27 mouse cellular contexts compared by ENCODE assay signal in the genomic region with DNA sequence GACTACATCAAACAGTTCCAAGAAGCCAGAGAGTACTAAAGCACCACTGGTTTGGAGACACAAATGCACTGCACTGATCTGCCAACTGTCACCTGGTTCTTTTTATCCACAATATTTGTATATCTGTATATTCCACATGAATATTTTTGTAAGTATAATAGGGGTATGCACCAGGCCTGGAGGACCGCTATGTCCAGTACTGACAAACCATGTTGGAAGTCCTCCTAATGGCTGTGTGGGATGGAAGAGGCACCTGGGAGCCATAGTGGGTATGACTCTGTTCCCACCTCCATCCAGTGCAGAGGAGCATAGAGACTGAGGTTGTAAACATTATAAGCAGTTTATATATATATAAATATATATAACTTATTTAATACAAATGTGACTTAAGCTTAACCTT.
DNase-seq lines count a peak whose midpoint lies in the region; ATAC-seq lines count a peak whose summit lies in the region.
"Had no signal": no experiment of that assay in that cellular context is flagged by ENCODE, and none has a peak within 500 bp of the region (broad histone marks: within the 10 kb centered on the region; RNA-seq: fewer than 3 reads in every experiment).

No protein-coding gene starts in this region.

- 97% methylated on average over 1 of the region's 1 CpGs for WGBS in hindbrain, embryonic 11.5 days
- 98% methylated on average over 1 of the region's 1 CpGs for WGBS in hindbrain, embryonic 10.5 days
- WGBS in midbrain, embryonic 11.5 days, result 94% methylated on average over 1 of the region's 1 CpGs
- 97% methylated on average over 1 of the region's 1 CpGs for WGBS in midbrain, embryonic 10.5 days
- WGBS in neural tube, embryonic 11.5 days, result 100% methylated on average over 1 of the region's 1 CpGs
- 93% methylated on average over 1 of the region's 1 CpGs for WGBS in midbrain, embryonic 14.5 days

- H3K9ac ChIP-seq in hindbrain, embryonic 11.5 days (ENCODE audit: low read depth, low read length), result no peak overlapping the region
- no peak overlapping the region for H3K9ac ChIP-seq in midbrain, embryonic 11.5 days (ENCODE audit: low read length)
- no peak overlapping the region for H3K9ac ChIP-seq in neural tube, embryonic 11.5 days (ENCODE audit: low read length)
- no peak overlapping the region for H3K9ac ChIP-seq in midbrain, embryonic 14.5 days (replicated peaks; ENCODE audit: low read length)
- H3K9ac ChIP-seq: forebrain, embryonic 13.5 days; heart, embryonic 12.5 days; heart, embryonic 15.5 days; hindbrain, embryonic 15.5 days had no signal

- H3K4me2 ChIP-seq in hindbrain, embryonic 11.5 days (replicated peaks; ENCODE audit: low read depth, low read length), result no peak overlapping the region
- H3K4me2 ChIP-seq in midbrain, embryonic 11.5 days, result no peak overlapping the region
- H3K4me2 ChIP-seq in neural tube, embryonic 11.5 days (ENCODE audit: low read depth), result no peak overlapping the region
- no peak overlapping the region for H3K4me2 ChIP-seq in midbrain, embryonic 14.5 days (ENCODE audit: low read length)
- H3K4me2 ChIP-seq: forebrain, embryonic 13.5 days; heart, embryonic 12.5 days; heart, embryonic 15.5 days; hindbrain, embryonic 15.5 days had no signal

- no peak overlapping the region for H3K4me3 ChIP-seq in hindbrain, embryonic 11.5 days (ENCODE audit: low read depth, low read length)
- no peak overlapping the region for H3K4me3 ChIP-seq in hindbrain, embryonic 10.5 days
- no peak overlapping the region for H3K4me3 ChIP-seq in midbrain, embryonic 11.5 days (ENCODE audit: low read depth, low read length)
- no peak overlapping the region for H3K4me3 ChIP-seq in midbrain, embryonic 10.5 days
- H3K4me3 ChIP-seq in neural tube, embryonic 11.5 days (ENCODE audit: low read depth, low read length), result no peak overlapping the region
- no peak overlapping the region for H3K4me3 ChIP-seq in midbrain, embryonic 14.5 days (replicated peaks; ENCODE audit: low read depth, low read length)
- H3K4me3 ChIP-seq: forebrain, embryonic 10.5 days; forebrain, embryonic 13.5 days; heart, embryonic 12.5 days; heart, embryonic 15.5 days; hindbrain, embryonic 15.5 days had no signal

- H3K27me3 ChIP-seq in hindbrain, embryonic 11.5 days (ENCODE audit: control insufficient read depth, insufficient read depth, low read length), result no peaks in the 10 kb centered on the region
- H3K27me3 ChIP-seq in hindbrain, embryonic 10.5 days (ENCODE audit: insufficient read depth, poor library complexity, severe bottlenecking), result no peaks in the 10 kb centered on the region
- no peaks in the 10 kb centered on the region for H3K27me3 ChIP-seq in midbrain, embryonic 11.5 days (ENCODE audit: control insufficient read depth, insufficient read depth, low read length)
- H3K27me3 ChIP-seq in midbrain, embryonic 10.5 days (ENCODE audit: low read depth, poor library complexity, severe bottlenecking), result no peaks in the 10 kb centered on the region
- H3K27me3 ChIP-seq in neural tube, embryonic 11.5 days (ENCODE audit: control insufficient read depth, insufficient read depth, low read length), result no peaks in the 10 kb centered on the region
- no peaks in the 10 kb centered on the region for H3K27me3 ChIP-seq in midbrain, embryonic 14.5 days (ENCODE audit: control insufficient read depth, insufficient read depth, low read length)
- H3K27me3 ChIP-seq: CH12.LX; forebrain, embryonic 13.5 days; heart, embryonic 12.5 days; heart, embryonic 15.5 days; hindbrain, embryonic 15.5 days had no signal

- H3K9me3 ChIP-seq in hindbrain, embryonic 11.5 days (ENCODE audit: control insufficient read depth, low read length), result no peaks in the 10 kb centered on the region
- no peaks in the 10 kb centered on the region for H3K9me3 ChIP-seq in hindbrain, embryonic 10.5 days
- no peaks in the 10 kb centered on the region for H3K9me3 ChIP-seq in midbrain, embryonic 11.5 days (ENCODE audit: control insufficient read depth, low read length)
- no peaks in the 10 kb centered on the region for H3K9me3 ChIP-seq in midbrain, embryonic 10.5 days (replicated peaks)
- H3K9me3 ChIP-seq in neural tube, embryonic 11.5 days (ENCODE audit: control insufficient read depth, low read length), result no peaks in the 10 kb centered on the region
- no peaks in the 10 kb centered on the region for H3K9me3 ChIP-seq in midbrain, embryonic 14.5 days (ENCODE audit: control insufficient read depth, low read length)
- H3K9me3 ChIP-seq: forebrain, embryonic 10.5 days; forebrain, embryonic 13.5 days; G1E; heart, embryonic 12.5 days; heart, embryonic 15.5 days; hindbrain, embryonic 15.5 days had no signal

- H3K27ac ChIP-seq in hindbrain, embryonic 11.5 days (ENCODE audit: low read depth, low read length), result no peak overlapping the region
- no peak overlapping the region for H3K27ac ChIP-seq in hindbrain, embryonic 10.5 days
- no peak overlapping the region for H3K27ac ChIP-seq in midbrain, embryonic 11.5 days (ENCODE audit: low read depth, low read length)
- no peak overlapping the region for H3K27ac ChIP-seq in midbrain, embryonic 10.5 days (replicated peaks)
- no peak overlapping the region for H3K27ac ChIP-seq in neural tube, embryonic 11.5 days (ENCODE audit: low read depth, low read length)
- H3K27ac ChIP-seq in midbrain, embryonic 14.5 days (replicated peaks; ENCODE audit: low read depth, low read length), result no peak overlapping the region
- H3K27ac ChIP-seq: forebrain, embryonic 10.5 days; forebrain, embryonic 13.5 days; heart, embryonic 15.5 days; hindbrain, embryonic 15.5 days had no signal

- no peaks in the 10 kb centered on the region for H3K4me1 ChIP-seq in hindbrain, embryonic 11.5 days (replicated peaks; ENCODE audit: control insufficient read depth, insufficient read depth, low read length)
- peaks cover 8% of the 10 kb centered on the region for H3K4me1 ChIP-seq in hindbrain, embryonic 10.5 days (replicated peaks)
- H3K4me1 ChIP-seq in midbrain, embryonic 11.5 days (ENCODE audit: control insufficient read depth, insufficient read depth, low read length), result no peaks in the 10 kb centered on the region
- H3K4me1 ChIP-seq in midbrain, embryonic 10.5 days, result peaks cover 7% of the 10 kb centered on the region
- H3K4me1 ChIP-seq in neural tube, embryonic 11.5 days (ENCODE audit: control insufficient read depth, insufficient read depth, low read length), result 0 out of 2 replicates have a peak, but pooled peaks cover 2% of the 10 kb centered on the region
- H3K4me1 ChIP-seq in midbrain, embryonic 14.5 days (ENCODE audit: control insufficient read depth, insufficient read depth, low read length), result peaks cover 7% of the 10 kb centered on the region; the same call in 1 of the 2 replicates
- H3K4me1 ChIP-seq: forebrain, embryonic 13.5 days; heart, embryonic 12.5 days; heart, embryonic 15.5 days; hindbrain, embryonic 15.5 days had no signal

- DNase-seq in hindbrain, embryonic 11.5 days (ENCODE audit: low spot score), result no peak
- DNase-seq in hindbrain, embryonic 10.5 days (ENCODE audit: low spot score), result no peak
- DNase-seq in midbrain, embryonic 11.5 days (ENCODE audit: low spot score, missing footprints), result peak; percentile 19
- DNase-seq in midbrain, embryonic 10.5 days (ENCODE audit: low spot score), result no peak
- DNase-seq in neural tube, embryonic 11.5 days (ENCODE audit: low spot score), result no peak
- DNase-seq in neural tube, embryonic 10.5 days (ENCODE audit: extremely low spot score, low spot score), result no peak
- no peak for DNase-seq in midbrain, embryonic 14.5 days
- DNase-seq in left cerebral cortex, postnatal 10 days (ENCODE audit: extremely low spot score in 1 of 2, low spot score in 2 of 2), result no peak
- DNase-seq: adrenal gland, postnatal 10 days; adrenal gland, postnatal 36 days; B cell, adult 2 months; cerebellum, adult 18-20 months; cerebellum, adult 9-10 months; cerebellum, postnatal 14 days; gastrocnemius, postnatal 10 days; gastrocnemius, postnatal 36 days; heart, postnatal 10 days; heart, postnatal 36 days had no signal

- no peaks in the 10 kb centered on the region for H3K36me3 ChIP-seq in hindbrain, embryonic 11.5 days (ENCODE audit: control insufficient read depth, insufficient read depth, low read length)
- H3K36me3 ChIP-seq in hindbrain, embryonic 10.5 days, result no peaks in the 10 kb centered on the region
- no peaks in the 10 kb centered on the region for H3K36me3 ChIP-seq in midbrain, embryonic 11.5 days (ENCODE audit: control insufficient read depth, insufficient read depth, low read length)
- H3K36me3 ChIP-seq in midbrain, embryonic 10.5 days, result no peaks in the 10 kb centered on the region
- no peaks in the 10 kb centered on the region for H3K36me3 ChIP-seq in neural tube, embryonic 11.5 days (ENCODE audit: control insufficient read depth, insufficient read depth, low read length)
- H3K36me3 ChIP-seq in midbrain, embryonic 14.5 days (ENCODE audit: control insufficient read depth, insufficient read depth, low read length), result no peaks in the 10 kb centered on the region
- H3K36me3 ChIP-seq: forebrain, embryonic 10.5 days; G1E; heart, embryonic 12.5 days; heart, embryonic 15.5 days; hindbrain, embryonic 15.5 days had no signal

- intact Hi-C loops in left cerebral cortex, postnatal 10 days (cut with DNase I), result no loop called here

- ATAC-seq in hindbrain, embryonic 11.5 days (ENCODE audit: low FRiP score), result peak; percentile 54
- peak; percentile 51; the same call in 1 of the 2 replicates for ATAC-seq in midbrain, embryonic 11.5 days (ENCODE audit: low FRiP score)
- ATAC-seq in neural tube, embryonic 11.5 days (ENCODE audit: insufficient read depth, low FRiP score, low TSS enrichment), result 0 out of 2 replicates have a peak, but pooled peaks have one; percentile 4
- ATAC-seq in midbrain, embryonic 14.5 days (ENCODE audit: low FRiP score, low TSS enrichment), result peak; percentile 41; the same call in 1 of the 2 replicates
- ATAC-seq: inflammation-experienced regulatory T-cells, adult 6 months; Patski had no signal

Comparison
In these comparisons a context has a peak if more than half of its experiments do, and no peak if none do; other contexts are left out.
1. ATAC-seq: peak in every context shown above with its lines; median percentile 54 in hindbrain, embryonic 11.5 days; 51 in midbrain, embryonic 11.5 days; 41 in midbrain, embryonic 14.5 days; 4 in neural tube, embryonic 11.5 days.